Mouse (Mus musculus) heart, embryonic 12.5 days (tissue): Measurements from ENCODE around the gene Adgrf3. TPM values are rescaled to one million over a fixed set of nuclear protein-coding genes. Genes with fewer than 3 reads are reported as not detected.
A peak's percentile ranks its signal among the peaks of the same experiment; 100 is the strongest.
"Not testable (repeated sequence)": the region's sequence is repeated elsewhere in the genome, so short reads cannot be mapped to it uniquely, and the experiment has no call there.

Experiments
- ATAC-seq: fragments of 200-750 bp; cut with Nextera tagmentation; 2 replicates; pipeline ENCODE4 v1.8.0; 2017; ENCODE audit warnings: moderate TSS enrichment, moderate library complexity; ENCODE audit not compliant: insufficient number of reproducible peaks, low FRiP score
- H3K27ac ChIP-seq: fragments of 300-500 bp; sonication (generic); 2 replicates; pipeline ENCODE4 v1.5.1; 2016; ENCODE audit warnings: mild to moderate bottlenecking, moderate library complexity; ENCODE audit not compliant: poor library complexity, severe bottlenecking
- H3K27me3 ChIP-seq: fragments of 300-500 bp; sonication (generic); replicated peaks from 2 replicates; pipeline ENCODE4 v1.6.1; 2016; ENCODE audit warnings: mild to moderate bottlenecking, moderate library complexity
- H3K36me3 ChIP-seq: fragments of 300-500 bp; sonication (generic); 2 replicates; pipeline ENCODE4 v1.6.1; 2016; ENCODE audit warnings: mild to moderate bottlenecking, moderate library complexity
- H3K4me1 ChIP-seq: fragments of 300-500 bp; sonication (generic); replicated peaks from 2 replicates; pipeline ENCODE4 v1.6.1; 2016; ENCODE audit warnings: mild to moderate bottlenecking
- H3K4me2 ChIP-seq: fragments of 300-500 bp; sonication (generic); 2 replicates; pipeline ENCODE4 v1.6.1; 2016; ENCODE audit warnings: mild to moderate bottlenecking, moderate library complexity
- H3K4me3 ChIP-seq: fragments of 300-500 bp; sonication (generic); 2 replicates; pipeline ENCODE4 v1.5.1; 2016; ENCODE audit warnings: mild to moderate bottlenecking
- H3K9ac ChIP-seq: fragments of 300-500 bp; sonication (generic); 2 replicates; pipeline ENCODE4 v1.6.1; 2016; ENCODE audit warnings: mild to moderate bottlenecking, moderate library complexity
- H3K9me3 ChIP-seq: fragments of 300-500 bp; sonication (generic); replicated peaks from 2 replicates; pipeline ENCODE4 v1.6.1; 2016; ENCODE audit warnings: mild to moderate bottlenecking, moderate library complexity
- WGBS: fragments of 180-500 bp; shearing (Covaris S2); methylation state at CpG from one replicate; pipeline ENCODE4 v1.1.7; 2016; 5-methylcytosine and 5-hydroxymethylcytosine counted together
- polyA plus RNA-seq: library from polyadenylated mRNA; unstranded; fragments of >200 nt; fragmentation: Nextera tagmentation; extraction: Ambion mirVana; gene quantifications from 2 replicates; pipeline ENCODE4 v1.2.1, GENCODE M21; 2016

Adgrf3 gene
- polyA plus RNA-seq, 1 experiment from 2014 or later: 0.37 TPM

GRCm38 (mm10) chr5:30231891-30232270 lies 26.4 kb upstream of the Adgrf3 start:
- no peaks in the 10 kb centered on the region for H3K9me3 ChIP-seq
- peak overlapping the region; percentile 82 for H3K4me3 ChIP-seq
- ATAC-seq: no peak
- H3K27ac ChIP-seq: peak overlapping the region; percentile 93
- H3K27me3 ChIP-seq: no peaks in the 10 kb centered on the region
- WGBS: 57% methylated on average over 16 of the region's 16 CpGs
- peaks cover 20% of the 10 kb centered on the region for H3K4me1 ChIP-seq
- H3K9ac ChIP-seq: peak overlapping the region; percentile 61
- H3K4me2 ChIP-seq: peak overlapping the region; percentile 77
- H3K36me3 ChIP-seq: peaks cover 10% of the 10 kb centered on the region

- H3K4me2 ChIP-seq: no peak overlapping the region
- ATAC-seq: no peak
- no peaks in the 10 kb centered on the region for H3K9me3 ChIP-seq
- H3K27me3 ChIP-seq: no peaks in the 10 kb centered on the region
- no peak overlapping the region for H3K9ac ChIP-seq
- H3K27ac ChIP-seq: no peak overlapping the region
- H3K4me3 ChIP-seq: no peak overlapping the region
- peaks cover 10% of the 10 kb centered on the region for H3K36me3 ChIP-seq
- H3K4me1 ChIP-seq: peaks cover 14% of the 10 kb centered on the region
- WGBS: 81% methylated on average over 4 of the region's 4 CpGs
Observed at GRCm38 (mm10) chr5:30230901-30231300, 25.4 kb upstream of the Adgrf3 start.

GRCm38 (mm10) chr5:30222681-30223080 lies 17.2 kb upstream of the Adgrf3 start:
- Histone ChIP-seq H3K27ac (no peak overlapping the region), H3K9ac (no peak overlapping the region), H3K4me2 (no peak overlapping the region), H3K4me3 (no peak overlapping the region), H3K36me3 (peaks cover 7% of the 10 kb centered on the region), H3K4me1 (no peaks in the 10 kb centered on the region), H3K9me3 (no peaks in the 10 kb centered on the region), H3K27me3 (no peaks in the 10 kb centered on the region)
- 97% methylated on average over 8 of the region's 8 CpGs for WGBS
- ATAC-seq: no peak

GRCm38 (mm10) chr5:30220666-30221065 lies 15.1 kb upstream of the Adgrf3 start:
- WGBS: 89% methylated on average over 8 of the region's 8 CpGs

GRCm38 (mm10) chr5:30219715-30220114 lies 14.2 kb upstream of the Adgrf3 start:
- H3K4me3 ChIP-seq: no peak overlapping the region
- H3K27me3 ChIP-seq: no peaks in the 10 kb centered on the region
- 71% methylated on average over 2 of the region's 2 CpGs for WGBS
- H3K27ac ChIP-seq: no peak overlapping the region
- H3K36me3 ChIP-seq: peaks cover 7% of the 10 kb centered on the region
- H3K9ac ChIP-seq: no peak overlapping the region
- no peak overlapping the region for H3K4me2 ChIP-seq
- no peaks in the 10 kb centered on the region for H3K4me1 ChIP-seq
- ATAC-seq: no peak
- H3K9me3 ChIP-seq: no peaks in the 10 kb centered on the region

More at GRCm38 (mm10) chr5:30220666-30221065, 15.1 kb upstream of the Adgrf3 start:
- H3K27me3 ChIP-seq: no peaks in the 10 kb centered on the region
- ATAC-seq: no peak
- H3K36me3 ChIP-seq: peaks cover 7% of the 10 kb centered on the region
- no peaks in the 10 kb centered on the region for H3K4me1 ChIP-seq
- H3K4me3 ChIP-seq: no peak overlapping the region
- H3K9me3 ChIP-seq: no peaks in the 10 kb centered on the region
- no peak overlapping the region for H3K27ac ChIP-seq
- H3K4me2 ChIP-seq: no peak overlapping the region
- H3K9ac ChIP-seq: no peak overlapping the region

DNA sequence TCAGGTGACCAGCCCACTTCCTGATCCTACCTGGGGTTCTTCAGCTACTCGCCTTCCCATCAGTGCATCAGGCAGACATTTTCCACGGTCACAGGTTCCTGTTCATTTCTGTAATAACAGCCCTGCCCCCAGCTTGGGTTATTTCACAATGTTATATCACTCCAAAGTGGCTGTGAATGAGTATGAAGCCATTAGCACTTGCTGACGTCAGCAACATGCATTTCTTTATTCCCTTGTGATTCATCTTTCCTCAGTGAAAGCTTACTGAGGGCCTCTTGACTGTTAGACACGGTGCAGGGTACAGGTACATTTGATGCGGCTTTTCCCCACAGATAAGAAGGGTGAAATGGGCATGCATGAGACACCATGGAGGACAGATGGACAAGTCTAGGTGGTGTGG lies 10.4 kb upstream of the Adgrf3 start:
- no peak for ATAC-seq
- Histone ChIP-seq H3K9me3 (no peaks in the 10 kb centered on the region), H3K27ac (no peak overlapping the region), H3K27me3 (no peaks in the 10 kb centered on the region), H3K4me3 (no peak overlapping the region), H3K4me2 (no peak overlapping the region), H3K36me3 (no peaks in the 10 kb centered on the region), H3K9ac (no peak overlapping the region), H3K4me1 (no peaks in the 10 kb centered on the region)
- 72% methylated on average over 5 of the region's 5 CpGs for WGBS

DNA sequence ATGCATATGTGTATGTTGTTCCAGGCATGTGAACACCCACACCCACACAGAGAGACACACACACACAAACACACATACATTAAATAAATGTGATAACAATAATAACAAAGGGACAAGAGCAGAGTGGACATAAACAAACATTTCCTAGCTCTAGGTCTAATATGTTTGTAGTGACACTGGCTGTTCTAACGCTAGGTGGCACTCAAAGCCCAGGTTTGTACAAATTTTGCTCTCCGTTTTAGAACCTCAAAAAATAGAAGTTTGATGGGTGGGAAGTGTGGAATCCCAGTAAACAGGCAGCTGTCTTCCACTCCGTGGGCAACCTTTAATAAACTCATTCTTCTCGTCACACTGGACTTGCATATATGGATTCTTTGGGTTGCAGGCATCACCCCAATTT lies 9.4 kb upstream of the Adgrf3 start:
- Histone ChIP-seq H3K36me3 (no peaks in the 10 kb centered on the region), H3K27ac (no peak overlapping the region), H3K27me3 (no peaks in the 10 kb centered on the region), H3K4me1 (peaks cover 5% of the 10 kb centered on the region; the same call in 1 of the 2 replicates), H3K9ac (no peak overlapping the region), H3K4me3 (no peak overlapping the region), H3K9me3 (no peaks in the 10 kb centered on the region), H3K4me2 (no peak overlapping the region)
- 8% methylated on average over 4 of the region's 4 CpGs for WGBS
- ATAC-seq: no peak

DNA sequence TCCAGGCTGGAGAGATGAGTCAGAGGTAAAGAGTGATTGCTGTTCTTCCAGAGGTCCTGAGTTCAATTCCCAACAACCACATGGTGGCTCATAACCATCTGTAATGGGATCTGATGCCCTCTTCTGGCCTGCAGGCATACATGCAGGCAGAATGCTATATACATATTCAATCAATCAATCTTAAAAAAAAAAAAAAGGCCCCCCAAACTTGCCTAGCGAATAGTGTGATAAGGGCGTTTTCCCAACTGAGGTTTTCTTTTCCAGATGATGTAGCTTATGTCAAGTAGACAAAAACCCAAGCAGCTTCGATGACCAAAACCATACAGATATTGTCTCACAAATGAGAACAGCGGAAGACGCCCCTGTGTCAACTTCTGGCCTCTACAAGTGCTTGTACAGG lies 5.2 kb upstream of the Adgrf3 start:
- H3K4me1 ChIP-seq, H3K27me3 ChIP-seq, ATAC-seq, H3K9ac ChIP-seq, H3K9me3 ChIP-seq, H3K27ac ChIP-seq, H3K36me3 ChIP-seq, H3K4me3 ChIP-seq, H3K4me2 ChIP-seq: not testable (repeated sequence)
- 80% methylated on average over 5 of the region's 5 CpGs for WGBS

DNA sequence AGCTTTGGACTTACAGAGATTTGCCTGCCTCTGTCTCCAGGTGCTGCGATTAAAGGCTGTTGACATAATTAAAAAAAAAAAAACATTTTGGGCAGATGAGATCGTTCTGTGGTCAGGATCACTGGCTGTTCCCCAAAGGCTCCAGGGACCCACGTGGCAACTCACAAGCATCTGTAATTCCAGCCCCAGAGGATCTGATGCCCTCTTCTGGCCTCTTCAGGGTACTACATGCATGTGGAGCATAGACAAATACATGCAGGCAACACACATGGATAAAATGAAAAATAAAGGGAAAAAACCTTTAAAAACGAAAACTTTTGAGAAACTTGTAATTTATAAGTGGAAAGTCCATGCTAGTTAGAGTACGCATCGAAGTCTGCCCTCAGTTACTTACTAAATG lies 1.8 kb upstream of the Adgrf3 start:
- H3K9ac ChIP-seq: no peak overlapping the region
- no peak overlapping the region for H3K4me2 ChIP-seq
- H3K4me3 ChIP-seq: no peak overlapping the region
- peaks cover 14% of the 10 kb centered on the region for H3K4me1 ChIP-seq
- WGBS: 64% methylated on average over 6 of the region's 6 CpGs
- no peak for ATAC-seq
- H3K36me3 ChIP-seq: no peaks in the 10 kb centered on the region
- H3K27ac ChIP-seq: no peak overlapping the region
- no peaks in the 10 kb centered on the region for H3K27me3 ChIP-seq
- H3K9me3 ChIP-seq: no peaks in the 10 kb centered on the region

DNA sequence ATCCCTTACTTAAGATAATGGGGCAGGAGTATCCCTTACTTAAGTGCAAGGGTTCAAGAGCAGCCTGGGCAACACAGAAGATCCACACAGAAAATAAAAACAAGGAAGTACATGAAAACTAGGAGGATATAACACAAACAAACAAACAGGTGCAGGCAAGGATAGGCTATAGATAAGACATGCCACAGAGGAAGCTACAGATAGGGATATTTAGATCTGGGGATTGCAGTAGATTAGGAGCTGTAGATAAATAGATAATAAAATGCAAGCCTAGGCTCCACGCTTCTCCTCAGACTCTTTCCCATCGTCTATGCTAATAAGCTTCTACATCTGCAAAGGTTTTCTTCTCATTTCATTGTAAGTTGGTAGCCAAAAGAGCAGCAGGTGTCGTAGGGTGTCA lies 488 bp downstream of the Adgrf3 start:
- no peak for ATAC-seq
- H3K27me3 ChIP-seq: no peaks in the 10 kb centered on the region
- H3K36me3 ChIP-seq: no peaks in the 10 kb centered on the region
- 55% methylated on average over 3 of the region's 3 CpGs for WGBS
- H3K4me1 ChIP-seq: peaks cover 11% of the 10 kb centered on the region
- no peak overlapping the region for H3K4me3 ChIP-seq
- H3K4me2 ChIP-seq: no peak overlapping the region
- no peaks in the 10 kb centered on the region for H3K9me3 ChIP-seq
- no peak overlapping the region for H3K9ac ChIP-seq
- H3K27ac ChIP-seq: no peak overlapping the region

DNA sequence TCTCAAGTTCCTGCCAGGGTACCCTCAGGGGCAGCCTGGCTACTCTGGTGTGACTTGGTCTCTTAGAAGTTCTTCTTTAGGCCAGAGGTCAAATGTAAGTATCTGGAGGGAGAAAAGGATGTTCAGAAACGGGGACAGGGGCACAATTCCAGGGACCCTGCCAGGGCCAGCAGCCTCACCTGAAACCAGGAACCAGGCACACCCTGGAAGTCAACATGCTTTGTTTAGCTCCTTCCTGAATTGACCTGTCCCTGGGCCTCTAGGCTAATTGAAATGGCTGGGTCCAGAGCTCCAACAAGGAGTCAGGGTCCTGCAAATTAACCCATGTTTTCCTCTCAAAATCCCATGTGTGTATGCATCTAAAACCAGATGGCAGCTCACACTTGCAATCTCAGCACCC lies 1.1 kb downstream of the Adgrf3 start:
- 52% methylated on average over 1 of the region's 1 CpGs for WGBS
- ATAC-seq: no peak
- Histone ChIP-seq H3K36me3 (no peaks in the 10 kb centered on the region), H3K9ac (no peak overlapping the region), H3K9me3 (no peaks in the 10 kb centered on the region), H3K4me1 (peaks cover 7% of the 10 kb centered on the region), H3K27me3 (no peaks in the 10 kb centered on the region), H3K27ac (no peak overlapping the region), H3K4me3 (no peak overlapping the region), H3K4me2 (no peak overlapping the region)

- H3K27ac ChIP-seq: no peak overlapping the region
Observed at GRCm38 (mm10) chr5:30203216-30203885, 2.2 kb downstream of the Adgrf3 start.

More at GRCm38 (mm10) chr5:30203216-30203885, 2.2 kb downstream of the Adgrf3 start:
- H3K9me3 ChIP-seq: no peaks in the 10 kb centered on the region
- H3K4me2 ChIP-seq: no peak overlapping the region
- no peak overlapping the region for H3K9ac ChIP-seq
- no peaks in the 10 kb centered on the region for H3K27me3 ChIP-seq
- 78% methylated on average over 10 of the region's 10 CpGs for WGBS
- H3K4me3 ChIP-seq: no peak overlapping the region
- ATAC-seq: no peak
- 0 out of 2 replicates have a peak, but pooled peaks cover 6% of the 10 kb centered on the region for H3K4me1 ChIP-seq
- no peaks in the 10 kb centered on the region for H3K36me3 ChIP-seq
